Mouse (Mus musculus) bone marrow macrophage, adult 2 months (primary cell): ENCODE data around the gene H2al1d.
"Not testable (repeated sequence)": the region's sequence is repeated elsewhere in the genome, so short reads cannot be mapped to it uniquely, and the experiment has no call there.

Source experiments
- CTCF ChIP-seq: IDR thresholded peaks from 2 replicates; pipeline ENCODE4 v1.5.1; 2012; ENCODE audit warnings: low read depth, mild to moderate bottlenecking, low read length, moderate library complexity
- POLR2A ChIP-seq: IDR thresholded peaks from 2 replicates; pipeline ENCODE4 v1.6.1; 2012; ENCODE audit warnings: mild to moderate bottlenecking, low read depth, low read length, borderline replicate concordance

- not testable (repeated sequence) for TF ChIP-seq CTCF, POLR2A
Measured at GRCm38 (mm10) chrX:11321192-11321591, 12.6 kb downstream of the H2al1d start, which contains the start of gene H2al1h.
